Mouse (Mus musculus) stomach, postnatal 0 days (tissue): ENCODE results near the gene Gm5136.

Experiments
- CTCF ChIP-seq: IDR thresholded peaks from 2 replicates; pipeline ENCODE4 v1.5.1; 2016; ENCODE audit warnings: antibody characterized with exemption, low read depth, mild to moderate bottlenecking, moderate library complexity
- EP300 ChIP-seq: optimal IDR thresholded peaks from 2 replicates; pipeline ENCODE3; 2016; ENCODE audit warnings: antibody characterized with exemption

GRCm38 (mm10) chr10:108699946-108700345 is at the start of gene Gm5136:
- no peak for TF ChIP-seq CTCF
- TF ChIP-seq EP300 = no peak
